Mouse (Mus musculus) CH12.LX (cell line): ENCODE data around the gene Csrp1. TPM values are rescaled to one million over a fixed set of nuclear protein-coding genes. Genes with fewer than 3 reads are reported as not detected.
A peak's percentile ranks its signal among the peaks of the same experiment; 100 is the strongest.

Experiments used
- DNase-seq: peaks from one replicate; pipeline ENCODE4 v3.0.0-alpha.2; 2013; ENCODE audit errors: extremely low read depth
- H3K27ac ChIP-seq: 2 replicates; pipeline ENCODE4 v1.5.1; 2012; ENCODE audit warnings: low read depth, mild to moderate bottlenecking, control low read depth, moderate library complexity; ENCODE audit not compliant: insufficient read depth
- H3K27me3 ChIP-seq: replicated peaks from 2 replicates; pipeline ENCODE3; 2012; ENCODE audit warnings: inconsistent platforms
- H3K36me3 ChIP-seq, 2 experiments: replicated peaks in 1 of 2; 2 replicates each; pipeline versions ENCODE3 to v1.6.1; 2012; ENCODE audit warnings: inconsistent platforms in 1 of 2, low read length in 1 of 2, mild to moderate bottlenecking in 1 of 2, mixed read lengths in 1 of 2, moderate library complexity in 1 of 2; ENCODE audit not compliant: control insufficient read depth in 1 of 2, insufficient read depth in 1 of 2
- H3K4me1 ChIP-seq, 2 experiments: 2 replicates each; pipeline ENCODE4 v1.6.1; 2012; ENCODE audit warnings: inconsistent platforms in 1 of 2, moderate library complexity in 1 of 2; ENCODE audit not compliant: insufficient read depth in 2 of 2, control insufficient read depth in 1 of 2
- H3K4me2 ChIP-seq: 2 replicates; pipeline ENCODE4 v1.6.1; 2012; ENCODE audit warnings: low read depth, mild to moderate bottlenecking, control low read depth; ENCODE audit not compliant: poor library complexity, insufficient read depth, severe bottlenecking
- H3K4me3 ChIP-seq, 3 experiments: fragments of 150-350 bp in 1 of 3; sonication (generic) in 1 of 3; replicated peaks in 1 of 3; 2 replicates each; pipeline versions ENCODE3 to v1.5.1; 2011 to 2012; ENCODE audit warnings: low read depth in 2 of 3, low read length in 2 of 3, mild to moderate bottlenecking in 2 of 3, moderate library complexity in 2 of 3, control low read depth in 1 of 3, improper control_type of control experiment in 1 of 3, inconsistent platforms in 1 of 3, mixed read lengths in 1 of 3; ENCODE audit not compliant: poor library complexity in 1 of 3
- H3K79me2 ChIP-seq: replicated peaks from 2 replicates; pipeline ENCODE4 v1.6.1; 2012; ENCODE audit warnings: mild to moderate bottlenecking, moderate library complexity; ENCODE audit not compliant: control insufficient read depth, poor library complexity, insufficient read depth, severe bottlenecking; ENCODE audit errors: extremely low read depth
- H3K9ac ChIP-seq: 2 replicates; pipeline ENCODE4 v1.6.1; 2012; ENCODE audit warnings: low read depth, mild to moderate bottlenecking, control low read depth, moderate library complexity; ENCODE audit not compliant: insufficient read depth
- H3K9me3 ChIP-seq: replicated peaks from 2 replicates; pipeline ENCODE3; 2012; ENCODE audit warnings: low read length, inconsistent platforms, mixed read lengths
- BHLHE40 ChIP-seq: IDR thresholded peaks from 2 replicates; pipeline ENCODE4 v1.6.1; 2011; ENCODE audit warnings: mild to moderate bottlenecking, low read depth, low read length, improper control_type of control experiment
- CHD2 ChIP-seq: IDR thresholded peaks from 2 replicates; pipeline ENCODE4 v1.6.1; 2011; ENCODE audit warnings: low read length, improper control_type of control experiment
- CTCF ChIP-seq, 2 experiments: IDR thresholded peaks in 1 of 2; conservative IDR thresholded peaks in 1 of 2; 2 replicates each; pipeline ENCODE4 v1.5.1; 2011 to 2012; ENCODE audit warnings: low read depth in 2 of 2, low read length in 2 of 2, improper control_type of control experiment in 1 of 2, inconsistent platforms in 1 of 2, mild to moderate bottlenecking in 1 of 2, moderate library complexity in 1 of 2
- ELF1 ChIP-seq: IDR thresholded peaks from 2 replicates; pipeline ENCODE4 v1.6.1; 2014; ENCODE audit warnings: low read depth, mild to moderate bottlenecking, inconsistent platforms, low read length, improper control_type of control experiment
- EP300 ChIP-seq: IDR thresholded peaks from 2 replicates; pipeline ENCODE4 v1.6.1; 2011; ENCODE audit warnings: low read length, improper control_type of control experiment
- ETS1 ChIP-seq: conservative IDR thresholded peaks from 2 replicates; pipeline ENCODE4 v1.6.1; 2012; ENCODE audit warnings: low read depth, mild to moderate bottlenecking, inconsistent platforms, low read length, improper control_type of control experiment, moderate library complexity
- HCFC1 ChIP-seq: IDR thresholded peaks from 2 replicates; pipeline ENCODE4 v1.6.1; 2012; ENCODE audit warnings: low read depth, mild to moderate bottlenecking, inconsistent platforms, low read length, improper control_type of control experiment
- IRF4 ChIP-seq: IDR thresholded peaks from 2 replicates; pipeline ENCODE4 v1.6.1; 2014; ENCODE audit warnings: low read depth, mild to moderate bottlenecking, inconsistent platforms, low read length, improper control_type of control experiment
- JUN ChIP-seq: IDR thresholded peaks from 2 replicates; pipeline ENCODE4 v1.6.1; 2011; ENCODE audit warnings: low read depth, mild to moderate bottlenecking, low read length, improper control_type of control experiment, moderate library complexity; ENCODE audit not compliant: insufficient read depth
- JUND ChIP-seq: conservative IDR thresholded peaks from 2 replicates; pipeline ENCODE4 v1.6.1; 2011; ENCODE audit warnings: low read depth, low read length, improper control_type of control experiment
- MAFK ChIP-seq: IDR thresholded peaks from 2 replicates; pipeline ENCODE4 v1.6.1; 2011; ENCODE audit warnings: low read length, improper control_type of control experiment; ENCODE audit not compliant: insufficient replicate concordance
- MAX ChIP-seq: IDR thresholded peaks from 2 replicates; pipeline ENCODE4 v1.6.1; 2011; ENCODE audit warnings: low read length, improper control_type of control experiment
- MEF2A ChIP-seq: IDR thresholded peaks from 2 replicates; pipeline ENCODE4 v1.6.1; 2014; ENCODE audit warnings: low read depth, mild to moderate bottlenecking, inconsistent platforms, low read length, improper control_type of control experiment, borderline replicate concordance
- NELFE ChIP-seq: IDR thresholded peaks from 2 replicates; pipeline ENCODE4 v1.6.1; 2011; ENCODE audit warnings: low read depth, low read length, improper control_type of control experiment
- POLR2AphosphoS2 ChIP-seq: IDR thresholded peaks from 2 replicates; pipeline ENCODE4 v1.6.1; 2011; ENCODE audit warnings: low read depth, low read length, improper control_type of control experiment
- TBP ChIP-seq: conservative IDR thresholded peaks from 2 replicates; pipeline ENCODE4 v1.6.1; 2011; ENCODE audit warnings: low read depth, low read length, improper control_type of control experiment
- UBTF ChIP-seq: IDR thresholded peaks from 2 replicates; pipeline ENCODE4 v1.6.1; 2012; ENCODE audit warnings: low read depth, mild to moderate bottlenecking, inconsistent platforms, low read length, improper control_type of control experiment, moderate library complexity
- USF1 ChIP-seq: IDR thresholded peaks from 2 replicates; pipeline ENCODE4 v1.6.1; 2014; ENCODE audit warnings: low read depth, mild to moderate bottlenecking, inconsistent platforms, low read length, improper control_type of control experiment
- USF2 ChIP-seq: conservative IDR thresholded peaks from 2 replicates; pipeline ENCODE4 v1.6.1; 2011; ENCODE audit warnings: low read depth, low read length, improper control_type of control experiment
- ZNF384 ChIP-seq: IDR thresholded peaks from 2 replicates; pipeline ENCODE4 v1.6.1; 2012; ENCODE audit warnings: low read depth, low read length, improper control_type of control experiment, inconsistent platforms
- dilution Hi-C: fragments of 300-500 bp; cut with MboI; formaldehyde crosslinking; loops from 2 replicates; pipeline ENCODE4 v1.14.3; 2020; ENCODE audit warnings: low sequenced_read_pairs; ENCODE audit not compliant: extremely low pct_unique_long_range_greater_than_20kb, extremely low pct_ligation_motif_present
- in situ Hi-C: fragments of 300-500 bp; cut with MboI; formaldehyde crosslinking; loops from 3 replicates; pipeline ENCODE4 v1.14.3; 2019; ENCODE audit warnings: low sequenced_read_pairs, low pct_ligation_motif_present, low pct_unique_long_range_greater_than_20kb, mixed read lengths
- polyA plus RNA-seq: library from polyadenylated mRNA; unstranded; fragments of >175 nt; gene quantifications from 2 replicates; pipeline ENCODE4 v1.2.1, GENCODE M21; 2012; ENCODE audit warnings: low read depth; ENCODE audit not compliant: insufficient read length
- total RNA-seq, 2 experiments: library from RNA; depleted of rRNA; stranded (reverse); fragments of 300-350 nt in 1 of 2; fragments of >200 nt in 1 of 2; gene quantifications; 2 replicates each; pipeline ENCODE4 v1.2.3; 2012 to 2014

Gene Csrp1
- total and polyA plus RNA-seq, 3 experiments: 45.9 to 54.3 (median 49.4) TPM

DNA sequence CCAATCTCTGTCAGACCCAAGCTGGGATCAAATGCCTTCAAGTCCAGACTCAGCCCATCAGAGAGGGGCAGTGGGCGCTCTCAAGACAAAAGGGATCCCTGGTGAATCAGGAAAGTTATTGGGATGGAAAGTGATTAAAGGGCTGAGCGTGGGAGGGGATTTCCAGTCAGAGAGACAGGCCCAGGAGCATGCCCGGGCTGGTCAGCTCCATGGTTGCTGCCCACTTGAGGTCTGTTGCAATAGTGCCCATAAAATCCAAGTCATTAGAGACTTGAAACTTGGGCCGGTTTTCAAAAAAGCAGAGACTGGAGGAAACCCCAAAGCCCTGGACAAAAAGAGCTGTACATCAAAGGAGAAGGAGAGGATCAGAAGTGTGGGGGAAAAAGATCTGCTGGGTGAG, 39.8 kb downstream of the Csrp1 start (continued):
- TF ChIP-seq CTCF (conservative IDR thresholded peaks at IDR 0.05 in 1 of 2, IDR thresholded peaks at IDR 0.05 in 1 of 2; ENCODE audit: low read depth in 2 of 2, low read length in 2 of 2) (no peak), CHD2 (no peak), JUND (no peak), ELF1 (no peak), MAFK (no peak), BHLHE40 (no peak), UBTF (no peak), ETS1 (no peak)

DNA sequence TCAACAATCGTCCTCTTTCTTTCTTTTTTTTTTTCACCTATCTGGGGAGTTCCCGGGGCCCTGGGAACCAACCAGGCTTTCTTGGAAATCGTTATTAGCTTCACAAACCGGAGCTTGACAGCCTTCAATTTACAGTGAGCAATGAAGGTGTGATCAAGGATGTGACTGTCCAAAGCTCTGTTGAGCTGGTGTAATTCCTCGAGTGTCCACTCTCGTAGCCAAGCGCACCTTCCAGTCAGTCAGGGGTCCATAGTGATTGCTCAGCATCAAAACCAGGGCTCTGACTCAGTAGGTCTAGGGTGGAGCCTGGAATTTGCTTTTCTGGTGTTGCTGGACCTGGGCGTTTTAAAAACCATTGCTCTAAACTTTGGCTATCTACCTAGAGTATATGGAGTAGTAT, 40.4 kb downstream of the Csrp1 start:
- H3K36me3 ChIP-seq: no peaks in the 10 kb centered on the region
- no peak overlapping the region; the same call in 1 of the 2 replicates for H3K27ac ChIP-seq
- in situ Hi-C loops: loop anchor here (10.0 kb wide), 1 partner anchor 375 kb away; the partner anchor contains the start of gene Kif21b
- H3K4me3 ChIP-seq: no peak overlapping the region
- peaks cover 4% of the 10 kb centered on the region for H3K27me3 ChIP-seq
- peaks cover 27 to 68% of the 10 kb centered on the region in 2 experiments for H3K4me1 ChIP-seq
- dilution Hi-C loops: no loop called here
- no peak for TF ChIP-seq MAX
- TF ChIP-seq BHLHE40: no peak
- TF ChIP-seq ZNF384: no peak
- TF ChIP-seq ELF1: no peak
- TF ChIP-seq HCFC1: no peak
- no peak for TF ChIP-seq USF1
- TF ChIP-seq MAFK: no peak
- TF ChIP-seq MEF2A: no peak
- no peak for TF ChIP-seq IRF4
- TF ChIP-seq JUN: no peak
- no peak for TF ChIP-seq USF2
- no peak for TF ChIP-seq JUND
- no peak for TF ChIP-seq NELFE
- no peak for TF ChIP-seq POLR2AphosphoS2
- no peak for TF ChIP-seq EP300
- no peaks in the 10 kb centered on the region for H3K9me3 ChIP-seq
- H3K9ac ChIP-seq: peak overlapping the region; percentile 41; the same call in 1 of the 2 replicates
- peak overlapping the region; percentile 52; the same call in 1 of the 2 replicates for H3K4me2 ChIP-seq
- DNase-seq: peak; percentile 12
- no peaks in the 10 kb centered on the region for H3K79me2 ChIP-seq

DNA sequence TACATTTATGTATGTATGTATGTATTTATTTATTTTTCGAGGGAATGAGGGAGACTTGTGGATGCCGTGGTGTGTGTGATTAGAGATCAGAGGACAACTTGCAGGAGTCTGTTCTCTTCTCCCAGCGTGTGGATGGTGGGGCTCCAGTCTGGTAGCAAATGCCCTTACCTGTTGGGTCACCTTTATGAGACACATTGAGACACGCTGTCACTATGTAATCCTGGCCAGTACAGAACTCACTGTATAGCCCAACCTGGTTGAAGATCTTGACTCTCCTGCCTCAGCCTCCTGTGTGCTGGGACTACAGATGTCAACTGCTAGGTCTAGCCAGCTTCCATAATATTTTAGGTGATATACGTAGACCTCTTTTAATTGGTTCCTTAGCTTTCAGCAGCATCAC, 41.9 kb downstream of the Csrp1 start:
- Histone ChIP-seq H3K9ac (no peak overlapping the region), H3K27ac (no peak overlapping the region), H3K79me2 (peaks cover 6% of the 10 kb centered on the region), H3K4me1 (peaks cover 24 to 58% of the 10 kb centered on the region in 2 experiments), H3K27me3 (peaks cover 1% of the 10 kb centered on the region), H3K36me3 (no peaks in the 10 kb centered on the region), H3K4me2 (no peak overlapping the region), H3K9me3 (no peaks in the 10 kb centered on the region), H3K4me3 (no peak overlapping the region)
- DNase-seq: no peak
- in situ Hi-C loops: loop anchor here (10.0 kb wide), 1 partner anchor 373 kb away; the partner anchor contains the start of gene Kif21b
- dilution Hi-C loops: no loop called here
- TF ChIP-seq CHD2 (no peak), TBP (no peak)
